Mouse (Mus musculus) forebrain, embryonic 14.5 days (tissue): ENCODE results near the gene Nap1l5. TPM values are rescaled to one million over a fixed set of nuclear protein-coding genes. Genes with fewer than 3 reads are reported as not detected.

Source experiments
- ATAC-seq: fragments of 200-750 bp; cut with Nextera tagmentation; 2 replicates; pipeline ENCODE4 v1.8.0; 2017; ENCODE audit warnings: mild to moderate bottlenecking, moderate library complexity
- DNase-seq: peaks from one replicate; pipeline ENCODE4 v3.0.0-alpha.2; 2015; ENCODE audit warnings: low spot score
- H3K27ac ChIP-seq: fragments of 300-500 bp; sonication (generic); 2 replicates; pipeline ENCODE4 v1.5.1; 2014; ENCODE audit warnings: low read depth, mild to moderate bottlenecking, control low read depth, low read length, moderate library complexity
- H3K27me3 ChIP-seq: fragments of 300-500 bp; sonication (generic); replicated peaks from 2 replicates; pipeline ENCODE4 v1.6.1; 2014; ENCODE audit warnings: low read length, control low read depth, mixed read lengths; ENCODE audit not compliant: control insufficient read depth, insufficient read depth
- H3K36me3 ChIP-seq: fragments of 300-500 bp; sonication (generic); 2 replicates; pipeline ENCODE4 v1.6.1; 2014; ENCODE audit warnings: low read length, control low read depth; ENCODE audit not compliant: control insufficient read depth, insufficient read depth
- H3K4me1 ChIP-seq: fragments of 300-500 bp; sonication (generic); 2 replicates; pipeline ENCODE4 v1.6.1; 2014; ENCODE audit warnings: antibody characterized with exemption, low read length, control low read depth; ENCODE audit not compliant: control insufficient read depth, insufficient read depth
- H3K4me2 ChIP-seq: fragments of 300-500 bp; sonication (generic); 2 replicates; pipeline ENCODE4 v1.6.1; 2014; ENCODE audit warnings: mild to moderate bottlenecking, control low read depth, low read length
- H3K4me3 ChIP-seq: fragments of 300-500 bp; sonication (generic); 2 replicates; pipeline ENCODE4 v1.5.1; 2014; ENCODE audit warnings: low read depth, low read length, control low read depth
- H3K9ac ChIP-seq: fragments of 300-500 bp; sonication (generic); 2 replicates; pipeline ENCODE4 v1.6.1; 2014; ENCODE audit warnings: mild to moderate bottlenecking, low read length, control low read depth, moderate library complexity
- H3K9me3 ChIP-seq: fragments of 300-500 bp; sonication (generic); replicated peaks from 2 replicates; pipeline ENCODE4 v1.6.1; 2016; ENCODE audit warnings: low read length, control low read depth, mixed read lengths; ENCODE audit not compliant: control insufficient read depth
- WGBS: fragments of 180-500 bp; shearing (Covaris S2); extraction: QIAGEN DNeasy Blood & Tissue Kit; methylation state at CpG from one replicate; pipeline ENCODE4 v1.1.7; 2014; 5-methylcytosine and 5-hydroxymethylcytosine counted together
- polyA plus RNA-seq: library from polyadenylated mRNA; unstranded; fragments of >200 nt; fragmentation: Nextera tagmentation; extraction: Ambion mirVana; gene quantifications from 2 replicates; pipeline ENCODE4 v1.2.1, GENCODE M21; 2014

The Nap1l5 gene
- polyA plus RNA-seq = 70.1 and 106 TPM in 2 replicates

DNA sequence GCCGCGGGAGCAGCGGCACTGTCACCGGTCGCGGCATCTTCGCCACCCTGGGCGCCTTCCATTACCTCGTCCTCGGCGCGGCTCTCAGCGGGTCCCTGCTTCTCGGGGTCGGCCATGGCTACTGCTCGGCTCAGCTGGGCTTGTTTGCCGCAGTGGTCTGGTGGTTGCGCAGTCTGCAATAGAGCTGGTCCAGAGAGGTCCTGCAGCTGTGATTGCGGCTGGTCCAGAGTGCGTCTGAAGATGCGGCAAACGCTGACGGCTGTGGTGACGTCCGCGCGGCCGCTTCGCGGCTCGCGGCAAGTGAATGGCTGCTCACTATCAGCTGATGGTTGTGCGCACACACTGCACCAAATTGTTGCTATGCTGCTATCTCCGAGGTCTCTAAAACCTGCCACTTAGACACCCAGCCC lies at the start of gene Nap1l5:
Gene Nap1l5, minus strand, starts transcription at position 225 of the 410 bp plus-strand sequence.
- Histone ChIP-seq H3K4me2 (peak within 1 kb of the TSS; percentile 49), H3K4me1 (peaks cover 9% of the 10 kb centered on the region), H3K9me3 (peaks cover 14% of the 10 kb centered on the region; the same call in 1 of the 2 replicates), H3K9ac (peak within 1 kb of the TSS; percentile 52), H3K27me3 (no peaks in the 10 kb centered on the region), H3K27ac (peak within 1 kb of the TSS; percentile 70; the same call in 1 of the 2 replicates), H3K36me3 (no peaks in the 10 kb centered on the region), H3K4me3 (peak within 1 kb of the TSS; percentile 42)
- ATAC-seq (peak; percentile 87), DNase-seq (peak; percentile 72)
- 41% methylated on average over 34 of the region's 34 CpGs for WGBS

DNA sequence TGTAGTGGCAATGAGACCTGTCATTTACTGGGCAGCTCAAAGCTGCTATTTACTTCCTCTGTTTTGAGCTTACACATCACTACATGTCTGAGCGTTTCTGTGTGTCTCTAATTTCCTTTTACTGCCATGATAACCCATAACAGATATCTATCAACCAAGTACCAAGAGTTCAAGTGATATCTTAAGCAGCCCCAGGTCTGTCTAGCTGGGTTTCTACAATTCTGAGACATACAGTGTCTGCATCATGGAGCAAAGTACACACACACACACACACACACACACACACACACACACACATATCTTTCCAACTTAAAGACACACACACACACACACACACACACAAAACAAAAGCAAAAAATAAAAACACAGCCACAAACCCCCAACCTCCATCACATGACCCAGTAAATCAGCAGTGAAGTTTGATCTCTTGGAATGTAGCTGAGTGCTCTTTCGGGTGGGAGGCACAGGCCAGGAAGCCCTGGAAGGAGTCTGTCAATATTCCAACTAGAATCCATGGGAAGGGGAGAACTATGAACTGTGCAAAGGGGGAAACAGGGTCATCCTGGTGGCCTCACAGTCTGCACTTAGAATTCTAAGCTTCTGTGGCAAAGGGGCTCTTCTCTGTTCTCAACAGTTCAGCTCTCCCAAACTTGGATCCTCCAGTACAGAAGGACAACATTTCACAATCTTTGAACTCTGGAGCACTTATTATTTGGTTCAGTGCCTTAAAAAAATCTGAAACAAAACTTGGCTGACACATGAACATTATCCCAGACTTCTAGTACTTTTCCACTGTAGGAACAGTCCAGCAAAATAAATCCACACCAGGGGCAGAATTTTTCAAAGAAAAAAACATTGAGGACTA lies 44.5 kb upstream of the Nap1l5 start:
- DNase-seq (no peak), ATAC-seq (no peak)
- Histone ChIP-seq H3K9me3 (no peaks in the 10 kb centered on the region), H3K4me1 (no peaks in the 10 kb centered on the region), H3K4me2 (no peak overlapping the region), H3K36me3 (no peaks in the 10 kb centered on the region), H3K9ac (no peak overlapping the region), H3K27me3 (no peaks in the 10 kb centered on the region), H3K4me3 (no peak overlapping the region), H3K27ac (no peak overlapping the region)
- WGBS = 84% methylated on average over 2 of the region's 2 CpGs

DNA sequence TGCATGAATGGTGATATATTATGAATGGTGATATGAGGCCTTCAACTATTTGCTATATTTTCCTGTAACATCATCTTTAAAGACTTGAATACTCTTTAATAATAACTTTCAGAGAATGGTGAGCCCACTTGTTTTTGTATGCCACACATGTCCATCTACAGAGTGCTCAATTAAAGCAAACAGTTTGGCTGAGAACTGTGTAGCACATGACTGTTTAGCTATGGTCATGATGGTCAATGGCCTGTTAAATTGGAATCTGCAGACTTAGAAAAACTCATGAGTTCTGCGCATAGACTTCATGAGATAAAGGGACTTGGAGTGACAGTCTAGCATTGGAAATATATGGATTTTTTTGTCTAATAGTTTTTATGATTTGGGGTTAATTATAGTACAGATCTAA lies 43.5 kb upstream of the Nap1l5 start:
- H3K4me3 ChIP-seq = no peak overlapping the region
- no peaks in the 10 kb centered on the region for H3K27me3 ChIP-seq
- DNase-seq (no peak), ATAC-seq (no peak)
- H3K27ac ChIP-seq = no peak overlapping the region
- no peaks in the 10 kb centered on the region for H3K9me3 ChIP-seq
- no peaks in the 10 kb centered on the region for H3K4me1 ChIP-seq
- H3K36me3 ChIP-seq = no peaks in the 10 kb centered on the region
- H3K9ac ChIP-seq = no peak overlapping the region
- H3K4me2 ChIP-seq = no peak overlapping the region
- WGBS = 92% methylated on average over 1 of the region's 1 CpGs

DNA sequence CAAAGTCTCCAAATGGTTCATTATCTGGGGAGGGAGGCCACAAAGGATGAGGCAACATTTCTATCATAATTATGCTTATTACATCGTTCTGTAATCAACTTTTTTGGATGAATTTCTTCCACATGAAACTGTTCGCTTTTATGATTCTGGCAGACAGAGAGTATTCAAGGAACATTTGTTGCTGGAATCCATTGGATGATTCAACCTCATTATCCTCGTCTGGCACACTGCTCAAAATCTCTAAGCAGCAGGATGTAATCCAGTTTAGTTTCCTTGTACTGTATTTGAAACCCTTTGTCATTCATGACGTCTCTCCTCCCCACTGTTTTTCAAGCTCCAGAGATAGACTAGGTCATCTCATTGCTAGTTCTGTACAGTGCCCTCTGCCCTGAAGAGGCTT lies 40.0 kb upstream of the Nap1l5 start:
- Histone ChIP-seq H3K9me3 (no peaks in the 10 kb centered on the region), H3K4me3 (no peak overlapping the region), H3K9ac (no peak overlapping the region), H3K4me2 (no peak overlapping the region), H3K4me1 (no peaks in the 10 kb centered on the region), H3K36me3 (no peaks in the 10 kb centered on the region), H3K27me3 (no peaks in the 10 kb centered on the region), H3K27ac (no peak overlapping the region)
- DNase-seq = no peak
- WGBS = 73% methylated on average over 4 of the region's 4 CpGs
- no peak for ATAC-seq

DNA sequence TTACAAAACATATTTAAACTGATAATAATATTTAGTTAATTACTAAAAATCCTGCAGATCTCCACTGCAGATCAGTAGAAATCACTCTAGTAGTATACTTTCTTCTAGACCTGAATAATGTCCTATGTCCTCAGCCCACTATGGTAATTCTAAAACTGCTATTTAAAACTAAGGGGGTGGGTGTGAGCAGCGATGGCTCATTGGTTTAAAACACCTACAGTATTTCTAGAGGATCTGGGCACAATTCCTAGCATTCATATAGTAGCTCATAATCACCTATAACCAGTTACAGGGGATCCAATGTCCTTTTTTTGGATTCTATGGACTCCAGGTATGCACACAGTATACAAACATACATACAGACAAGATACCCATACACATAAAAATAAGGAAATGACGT lies 39.4 kb upstream of the Nap1l5 start:
- 70% methylated on average over 2 of the region's 2 CpGs for WGBS

DNA sequence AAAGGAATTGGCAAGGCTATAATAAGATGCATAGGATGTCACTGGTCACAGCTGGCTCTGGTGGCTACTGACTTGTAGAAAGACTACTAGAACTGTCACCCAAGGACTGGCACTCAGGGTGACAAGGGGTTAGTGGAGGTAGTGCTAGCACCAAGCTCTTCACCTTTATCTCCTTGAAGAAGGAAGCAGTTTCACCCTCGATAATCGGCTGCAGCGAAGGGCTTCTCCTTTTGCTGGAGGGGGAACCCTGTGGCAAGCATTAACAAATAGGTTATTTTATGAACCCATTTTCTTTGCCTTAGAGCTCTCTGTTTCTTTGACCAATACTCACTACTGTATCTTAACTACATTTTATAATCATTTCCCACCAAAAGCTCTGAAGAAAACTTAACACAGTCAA lies 37.1 kb upstream of the Nap1l5 start:
- WGBS = 92% methylated on average over 3 of the region's 3 CpGs
- no peak for ATAC-seq

More for the DNA sequence above, 39.4 kb upstream of the Nap1l5 start:
- H3K4me2 ChIP-seq = no peak overlapping the region
- H3K4me3 ChIP-seq = no peak overlapping the region
- H3K4me1 ChIP-seq = no peaks in the 10 kb centered on the region
- no peak for ATAC-seq
- no peak overlapping the region for H3K9ac ChIP-seq
- no peaks in the 10 kb centered on the region for H3K9me3 ChIP-seq
- no peak overlapping the region for H3K27ac ChIP-seq
- DNase-seq = no peak
- no peaks in the 10 kb centered on the region for H3K36me3 ChIP-seq
- H3K27me3 ChIP-seq = no peaks in the 10 kb centered on the region

DNA sequence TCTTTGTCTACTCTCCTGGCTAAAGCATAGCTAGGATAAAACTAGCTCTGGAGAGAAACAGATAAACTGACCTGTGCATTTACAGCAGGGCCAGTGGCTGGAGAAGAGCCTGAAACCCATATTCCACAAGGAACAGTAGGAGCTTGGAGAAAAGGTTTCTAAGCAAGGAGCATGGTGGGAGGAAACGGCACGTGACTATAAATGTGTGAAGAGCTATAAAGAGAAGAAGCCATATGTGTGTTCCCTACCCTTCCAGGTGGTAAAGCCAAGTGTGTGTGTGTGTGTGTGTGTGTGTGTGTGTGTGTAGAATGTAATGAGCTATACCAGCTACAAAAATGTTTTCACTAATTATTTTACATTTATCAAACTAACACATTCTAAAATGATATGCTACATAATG lies 35.4 kb upstream of the Nap1l5 start:
- Histone ChIP-seq H3K9ac (no peak overlapping the region), H3K4me1 (no peaks in the 10 kb centered on the region), H3K4me2 (no peak overlapping the region), H3K27ac (no peak overlapping the region), H3K27me3 (no peaks in the 10 kb centered on the region), H3K4me3 (no peak overlapping the region), H3K36me3 (no peaks in the 10 kb centered on the region), H3K9me3 (no peaks in the 10 kb centered on the region)
- ATAC-seq (no peak), DNase-seq (no peak)
- 76% methylated on average over 2 of the region's 2 CpGs for WGBS

More for the DNA sequence above, 37.1 kb upstream of the Nap1l5 start:
- Histone ChIP-seq H3K9ac (no peak overlapping the region), H3K27ac (no peak overlapping the region), H3K36me3 (no peaks in the 10 kb centered on the region), H3K4me1 (no peaks in the 10 kb centered on the region), H3K4me2 (no peak overlapping the region), H3K27me3 (no peaks in the 10 kb centered on the region), H3K4me3 (no peak overlapping the region), H3K9me3 (no peaks in the 10 kb centered on the region)
- no peak for DNase-seq

DNA sequence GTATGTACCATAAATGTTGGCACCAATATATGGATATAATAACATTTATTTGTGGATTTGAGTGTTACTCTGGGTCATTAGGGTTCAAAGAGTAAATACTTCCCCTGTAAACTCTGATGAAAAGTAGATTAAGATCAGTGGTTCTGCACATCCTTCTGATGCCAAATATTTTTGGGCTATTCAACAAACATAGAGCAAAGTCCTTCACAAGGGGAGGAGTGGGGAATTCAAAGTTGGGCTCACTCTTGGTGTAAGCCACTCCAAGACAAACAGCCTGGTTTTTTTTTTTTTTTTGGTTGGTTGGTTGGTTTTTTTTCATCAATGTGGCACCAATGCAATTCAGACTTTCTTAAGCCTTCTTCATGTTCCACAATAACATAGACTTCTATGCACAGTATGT lies 30.9 kb upstream of the Nap1l5 start:
- H3K4me3 ChIP-seq = no peak overlapping the region
- DNase-seq (no peak), ATAC-seq (no peak)

DNA sequence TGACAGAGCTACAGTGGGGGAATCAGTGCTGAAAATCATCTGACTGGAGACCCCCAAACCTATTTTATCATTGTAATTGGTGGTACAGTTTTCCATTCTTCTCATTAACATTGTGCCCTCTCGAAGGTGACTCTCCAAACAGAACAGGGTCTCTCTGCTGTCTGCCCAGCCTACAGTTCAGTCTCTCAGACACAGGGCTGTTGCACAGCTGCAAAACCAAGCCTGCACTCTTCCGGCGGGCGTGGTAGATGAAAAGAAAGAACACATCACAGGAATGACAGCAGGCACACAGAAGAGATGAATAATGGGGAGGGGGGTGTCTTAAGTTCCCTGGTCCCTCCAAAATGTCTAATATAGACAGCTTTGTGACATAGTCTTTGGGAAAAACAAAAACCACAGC lies 27.3 kb upstream of the Nap1l5 start:
- Histone ChIP-seq H3K36me3 (no peaks in the 10 kb centered on the region), H3K9ac (0 out of 2 replicates have a peak overlapping the region, but pooled peaks have one; percentile 22), H3K4me3 (no peak overlapping the region), H3K4me1 (peaks cover 10% of the 10 kb centered on the region; the same call in 1 of the 2 replicates), H3K27ac (peak overlapping the region; percentile 78), H3K4me2 (no peak overlapping the region), H3K9me3 (no peaks in the 10 kb centered on the region), H3K27me3 (no peaks in the 10 kb centered on the region)
- peak; percentile 29; the same call in 1 of the 2 replicates for ATAC-seq
- peak; percentile 29 for DNase-seq
- WGBS = 26% methylated on average over 4 of the region's 4 CpGs

More for the DNA sequence above, 30.9 kb upstream of the Nap1l5 start:
- Histone ChIP-seq H3K27me3 (no peaks in the 10 kb centered on the region), H3K9me3 (no peaks in the 10 kb centered on the region), H3K4me1 (peaks cover 3% of the 10 kb centered on the region; the same call in 1 of the 2 replicates), H3K27ac (no peak overlapping the region), H3K4me2 (no peak overlapping the region), H3K36me3 (no peaks in the 10 kb centered on the region), H3K9ac (no peak overlapping the region)
